Mouse (Mus musculus): Measurements from ENCODE around the gene Cry2. TPM values are rescaled to one million over a fixed set of nuclear protein-coding genes. Genes with fewer than 3 reads are reported as not detected.

Cry2 gene
- polyA plus RNA-seq, 1 experiment from 2014 or later, result 33.3 TPM

DNA sequence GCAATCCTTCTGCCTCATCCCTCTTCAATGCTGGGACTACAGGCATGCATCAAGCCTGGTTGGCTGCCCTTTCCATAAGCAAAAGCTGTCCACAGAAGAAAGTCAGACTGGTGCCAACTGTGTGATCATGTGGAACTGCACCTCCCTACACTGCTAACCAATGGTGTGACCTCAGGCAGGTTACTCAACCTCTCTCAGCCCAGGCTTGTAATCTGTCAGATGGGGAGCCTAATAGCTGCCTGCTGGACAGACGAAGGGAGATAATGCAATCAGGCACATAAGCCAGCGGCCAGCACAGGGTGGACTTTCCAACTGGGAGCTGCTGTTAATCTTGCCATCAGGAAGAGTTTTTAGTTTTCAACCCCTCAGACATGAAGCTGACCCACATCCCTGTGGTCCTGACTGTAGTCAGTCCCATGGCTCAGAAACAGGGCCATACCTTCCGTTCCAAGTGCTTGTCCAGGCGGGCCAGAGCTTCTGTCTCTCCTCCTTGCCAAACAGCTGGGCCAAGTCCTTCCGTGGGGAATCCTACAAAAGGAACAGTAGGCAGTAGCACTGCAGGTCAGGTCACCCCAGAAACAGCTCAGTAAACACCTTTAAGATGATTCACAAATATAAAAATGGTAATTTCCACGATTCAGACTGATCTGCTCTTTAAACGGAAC, 12.0 kb downstream of the Cry2 start:
- DNase-seq (no peak), ATAC-seq (ENCODE audit: low FRiP score, low TSS enrichment) (no peak)
- Histone ChIP-seq H3K9me3 (ENCODE audit: control insufficient read depth, low read length) (no peaks in the 10 kb centered on the region), H3K27me3 (ENCODE audit: control insufficient read depth, insufficient read depth, low read length) (no peaks in the 10 kb centered on the region), H3K4me3 (replicated peaks; ENCODE audit: low read depth, low read length) (no peak overlapping the region), H3K9ac (replicated peaks; ENCODE audit: low read length) (no peak overlapping the region), H3K4me1 (ENCODE audit: control insufficient read depth, insufficient read depth, low read length) (peaks cover 25% of the 10 kb centered on the region), H3K4me2 (ENCODE audit: low read length) (no peak overlapping the region), H3K36me3 (ENCODE audit: control insufficient read depth, insufficient read depth, low read length) (peaks cover 83% of the 10 kb centered on the region), H3K27ac (replicated peaks; ENCODE audit: low read depth, low read length) (no peak overlapping the region)
- WGBS, result 95% methylated on average over 7 of the region's 7 CpGs

- 95% methylated on average over 10 of the region's 10 CpGs for WGBS
- H3K27ac ChIP-seq (replicated peaks; ENCODE audit: low read depth, low read length), result no peak overlapping the region
- ATAC-seq (ENCODE audit: low FRiP score, low TSS enrichment) (no peak), DNase-seq (no peak)
- H3K9me3 ChIP-seq (ENCODE audit: control insufficient read depth, low read length), result no peaks in the 10 kb centered on the region
- H3K27me3 ChIP-seq (ENCODE audit: control insufficient read depth, insufficient read depth, low read length), result no peaks in the 10 kb centered on the region
- peaks cover 96% of the 10 kb centered on the region for H3K36me3 ChIP-seq (ENCODE audit: control insufficient read depth, insufficient read depth, low read length)
- no peak overlapping the region for H3K4me3 ChIP-seq (replicated peaks; ENCODE audit: low read depth, low read length)
- no peak overlapping the region for H3K9ac ChIP-seq (replicated peaks; ENCODE audit: low read length)
- no peak overlapping the region for H3K4me2 ChIP-seq (ENCODE audit: low read length)
- no peaks in the 10 kb centered on the region for H3K4me1 ChIP-seq (ENCODE audit: control insufficient read depth, insufficient read depth, low read length)
These were observed 22.1 kb downstream of the Cry2 start for GRCm38 (mm10) chr2:92411705-92412104.

- no peak overlapping the region for H3K4me3 ChIP-seq (replicated peaks; ENCODE audit: low read depth, low read length)
- no peak overlapping the region for H3K9ac ChIP-seq (replicated peaks; ENCODE audit: low read length)
- H3K27ac ChIP-seq (replicated peaks; ENCODE audit: low read depth, low read length), result no peak overlapping the region
- H3K36me3 ChIP-seq (ENCODE audit: control insufficient read depth, insufficient read depth, low read length), result peaks cover 94% of the 10 kb centered on the region
- H3K9me3 ChIP-seq (ENCODE audit: control insufficient read depth, low read length), result no peaks in the 10 kb centered on the region
- ATAC-seq (ENCODE audit: low FRiP score, low TSS enrichment) (no peak), DNase-seq (no peak)
- no peaks in the 10 kb centered on the region for H3K27me3 ChIP-seq (ENCODE audit: control insufficient read depth, insufficient read depth, low read length)
- peaks cover 5% of the 10 kb centered on the region; the same call in 1 of the 2 replicates for H3K4me1 ChIP-seq (ENCODE audit: control insufficient read depth, insufficient read depth, low read length)
- no peak overlapping the region for H3K4me2 ChIP-seq (ENCODE audit: low read length)
- 90% methylated on average over 18 of the region's 18 CpGs for WGBS
These were observed 25.4 kb downstream of the Cry2 start for GRCm38 (mm10) chr2:92408309-92409045.

DNA sequence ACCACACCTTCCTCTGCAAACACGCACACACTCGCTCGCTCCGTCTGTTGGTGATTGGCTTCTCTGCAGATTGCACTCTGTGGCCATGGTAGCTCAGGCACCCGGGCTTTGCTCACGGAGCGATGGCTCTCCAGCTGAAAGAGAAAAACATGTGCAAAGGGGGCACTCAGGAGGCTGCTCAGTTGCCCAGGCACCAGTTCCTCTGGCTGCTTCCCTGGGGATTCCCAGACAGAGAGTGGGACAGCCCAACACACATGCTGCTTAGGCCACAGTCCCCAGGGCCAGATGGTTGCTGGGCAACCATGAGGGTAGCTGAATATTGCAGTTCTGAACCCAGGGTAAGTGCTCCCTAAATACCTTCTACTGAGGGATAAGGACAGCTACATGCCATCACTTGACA, 28.2 kb downstream of the Cry2 start:
- DNase-seq (peak; percentile 41), ATAC-seq (ENCODE audit: low FRiP score, low TSS enrichment) (no peak)
- Histone ChIP-seq H3K27ac (replicated peaks; ENCODE audit: low read depth, low read length) (0 out of 2 replicates have a peak overlapping the region, but pooled peaks have one; percentile 20), H3K36me3 (ENCODE audit: control insufficient read depth, insufficient read depth, low read length) (peaks cover 68% of the 10 kb centered on the region), H3K4me3 (replicated peaks; ENCODE audit: low read depth, low read length) (no peak overlapping the region), H3K27me3 (ENCODE audit: control insufficient read depth, insufficient read depth, low read length) (no peaks in the 10 kb centered on the region), H3K4me2 (ENCODE audit: low read length) (no peak overlapping the region), H3K9me3 (ENCODE audit: control insufficient read depth, low read length) (no peaks in the 10 kb centered on the region), H3K9ac (replicated peaks; ENCODE audit: low read length) (no peak overlapping the region), H3K4me1 (ENCODE audit: control insufficient read depth, insufficient read depth, low read length) (peaks cover 8% of the 10 kb centered on the region)
- 68% methylated on average over 7 of the region's 7 CpGs for WGBS

DNA sequence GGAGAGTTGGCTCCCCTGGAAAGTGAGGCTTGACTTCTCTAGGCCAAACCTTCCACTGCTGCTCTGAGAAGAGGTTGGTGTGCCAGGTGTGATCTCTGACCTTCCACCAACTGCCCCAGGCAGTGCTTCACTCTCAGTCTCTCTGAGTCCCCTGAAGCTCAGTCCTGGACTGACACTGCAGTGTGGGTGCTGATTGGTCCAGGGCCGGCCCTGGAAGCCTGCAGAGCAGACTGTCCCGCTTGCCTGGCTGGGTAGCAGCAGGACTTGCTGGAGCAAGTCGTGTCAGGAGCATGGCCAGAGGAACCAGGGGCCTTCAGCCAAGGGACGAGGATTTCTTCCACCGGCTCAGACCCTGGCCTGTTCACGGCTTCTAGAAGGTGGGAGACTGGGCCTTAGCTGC, 29.1 kb downstream of the Cry2 start:
- 87% methylated on average over 6 of the region's 6 CpGs for WGBS
- Histone ChIP-seq H3K4me3 (replicated peaks; ENCODE audit: low read depth, low read length) (no peak overlapping the region), H3K27ac (replicated peaks; ENCODE audit: low read depth, low read length) (no peak overlapping the region), H3K27me3 (ENCODE audit: control insufficient read depth, insufficient read depth, low read length) (no peaks in the 10 kb centered on the region), H3K36me3 (ENCODE audit: control insufficient read depth, insufficient read depth, low read length) (peaks cover 59% of the 10 kb centered on the region), H3K9me3 (ENCODE audit: control insufficient read depth, low read length) (no peaks in the 10 kb centered on the region), H3K4me2 (ENCODE audit: low read length) (no peak overlapping the region), H3K4me1 (ENCODE audit: control insufficient read depth, insufficient read depth, low read length) (peaks cover 11% of the 10 kb centered on the region), H3K9ac (replicated peaks; ENCODE audit: low read length) (no peak overlapping the region)
- ATAC-seq (ENCODE audit: low FRiP score, low TSS enrichment) (no peak), DNase-seq (no peak)

GRCm38 (mm10) chr2:92403776-92404319, 30.0 kb downstream of the Cry2 start:
- no peaks in the 10 kb centered on the region for H3K27me3 ChIP-seq (ENCODE audit: control insufficient read depth, insufficient read depth, low read length)
- 92% methylated on average over 5 of the region's 5 CpGs for WGBS
- ATAC-seq (ENCODE audit: low FRiP score, low TSS enrichment), result no peak

DNA sequence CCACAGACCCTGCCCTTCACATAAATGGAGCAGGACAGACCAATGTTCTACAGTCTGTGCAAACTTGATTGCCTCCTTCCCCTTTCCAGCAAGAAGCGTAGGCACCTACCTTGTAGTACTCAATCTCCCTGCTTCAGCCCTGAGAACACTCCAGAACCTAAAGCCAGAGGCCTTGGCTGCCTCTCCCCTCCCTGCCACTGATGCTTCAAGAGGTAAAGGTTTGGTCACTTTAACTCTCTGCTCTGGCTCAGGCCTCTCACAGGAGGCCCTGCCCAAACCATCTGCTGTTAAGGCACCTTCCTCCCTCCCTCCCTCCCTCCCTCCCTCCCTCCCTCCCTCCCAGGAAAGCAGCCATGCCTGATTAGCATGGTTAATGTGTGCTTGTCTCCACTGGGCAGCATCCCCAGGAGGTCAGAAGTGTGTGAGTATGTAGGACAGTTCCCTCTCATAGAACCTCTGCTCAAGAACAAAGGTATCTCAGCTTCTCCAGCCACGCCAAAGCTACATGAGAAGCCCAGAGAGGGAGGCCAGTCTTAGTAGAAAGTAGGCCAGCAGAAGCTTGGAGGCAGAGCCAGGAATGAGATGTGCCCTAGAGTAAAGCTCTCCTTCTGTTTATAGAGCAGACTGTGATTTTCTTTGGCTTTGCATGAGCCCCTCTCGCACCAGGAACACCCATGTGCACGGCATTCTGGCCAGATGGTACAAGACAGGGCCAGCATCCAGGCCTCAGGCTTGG, 31.1 kb downstream of the Cry2 start:
- no peak for ATAC-seq (ENCODE audit: low FRiP score, low TSS enrichment)
- Histone ChIP-seq H3K27ac (replicated peaks; ENCODE audit: low read depth, low read length) (peak overlapping the region; percentile 10; the same call in 1 of the 2 replicates), H3K4me3 (replicated peaks; ENCODE audit: low read depth, low read length) (no peak overlapping the region), H3K4me1 (ENCODE audit: control insufficient read depth, insufficient read depth, low read length) (peaks cover 26% of the 10 kb centered on the region), H3K36me3 (ENCODE audit: control insufficient read depth, insufficient read depth, low read length) (peaks cover 39% of the 10 kb centered on the region), H3K9ac (replicated peaks; ENCODE audit: low read length) (no peak overlapping the region), H3K4me2 (ENCODE audit: low read length) (no peak overlapping the region), H3K9me3 (ENCODE audit: control insufficient read depth, low read length) (no peaks in the 10 kb centered on the region), H3K27me3 (ENCODE audit: control insufficient read depth, insufficient read depth, low read length) (no peaks in the 10 kb centered on the region)
- 78% methylated on average over 4 of the region's 4 CpGs for WGBS
- DNase-seq, result no peak

More at GRCm38 (mm10) chr2:92403776-92404319, 30.0 kb downstream of the Cry2 start:
- DNase-seq, result no peak
- H3K27ac ChIP-seq (replicated peaks; ENCODE audit: low read depth, low read length), result no peak overlapping the region
- no peak overlapping the region for H3K4me2 ChIP-seq (ENCODE audit: low read length)
- peaks cover 20% of the 10 kb centered on the region for H3K4me1 ChIP-seq (ENCODE audit: control insufficient read depth, insufficient read depth, low read length)
- no peak overlapping the region for H3K9ac ChIP-seq (replicated peaks; ENCODE audit: low read length)
- H3K36me3 ChIP-seq (ENCODE audit: control insufficient read depth, insufficient read depth, low read length), result peaks cover 50% of the 10 kb centered on the region
- no peaks in the 10 kb centered on the region for H3K9me3 ChIP-seq (ENCODE audit: control insufficient read depth, low read length)
- no peak overlapping the region for H3K4me3 ChIP-seq (replicated peaks; ENCODE audit: low read depth, low read length)

DNA sequence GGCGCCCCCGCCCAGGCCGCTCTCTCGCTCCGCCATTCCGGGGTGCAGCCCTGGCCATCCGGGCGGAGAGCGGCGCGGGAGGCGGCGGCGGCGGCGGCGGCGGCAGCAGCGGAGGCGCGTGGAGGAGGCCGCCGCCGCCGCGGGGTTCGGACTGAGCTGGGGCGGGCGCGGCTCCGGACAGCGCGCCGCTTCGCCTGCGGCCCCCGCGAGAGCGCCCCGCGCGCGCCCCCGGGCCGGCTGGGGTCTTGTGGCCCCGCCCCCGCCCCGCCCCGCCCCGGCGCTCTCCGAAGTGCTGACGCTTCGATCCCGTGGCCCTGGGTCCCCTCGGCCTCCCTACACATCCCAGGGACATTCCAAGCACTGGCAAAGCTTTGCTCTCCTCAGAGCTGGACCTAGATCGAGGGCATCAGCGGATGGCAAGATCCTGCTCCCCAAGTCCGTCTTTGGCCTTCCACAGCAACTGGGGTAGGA, 32.7 kb downstream of the Cry2 start, which contains the start of gene Mapk8ip1:
Gene Mapk8ip1, minus strand, starts transcription at position 173 of the 471 bp plus-strand sequence.
- Histone ChIP-seq H3K4me3 (replicated peaks; ENCODE audit: low read depth, low read length) (peak within 1 kb of the TSS; percentile 83), H3K4me2 (ENCODE audit: low read length) (peak within 1 kb of the TSS; percentile 79), H3K9ac (replicated peaks; ENCODE audit: low read length) (peak within 1 kb of the TSS; percentile 98), H3K4me1 (ENCODE audit: control insufficient read depth, insufficient read depth, low read length) (peaks cover 31% of the 10 kb centered on the region), H3K27ac (replicated peaks; ENCODE audit: low read depth, low read length) (peak within 1 kb of the TSS; percentile 76), H3K27me3 (ENCODE audit: control insufficient read depth, insufficient read depth, low read length) (no peaks in the 10 kb centered on the region), H3K36me3 (ENCODE audit: control insufficient read depth, insufficient read depth, low read length) (peaks cover 26% of the 10 kb centered on the region), H3K9me3 (ENCODE audit: control insufficient read depth, low read length) (no peaks in the 10 kb centered on the region)
- WGBS, result 2% methylated on average over 38 of the region's 59 CpGs
- DNase-seq (peak; percentile 79), ATAC-seq (ENCODE audit: low FRiP score, low TSS enrichment) (peak; percentile 64)
